Mouse (Mus musculus) kidney, adult 2 months (tissue): ENCODE measurements at regions not wholly inside any gene's neighbourhood (a gene's known extent, or its start where the extent isn't known, plus 50 kb on each side); places are given as distances from the start of the nearest gene placed in this dataset.
"Not testable (repeated sequence)": the region's sequence is repeated elsewhere in the genome, so short reads cannot be mapped to it uniquely, and the experiment has no call there.

ENCODE experiments used
- DNase-seq: peaks from one replicate; pipeline ENCODE4 v3.0.0; 2021
- H3K27ac ChIP-seq: fragments of 200-500 bp; 2 replicates; pipeline ENCODE4 v1.5.1; 2012; ENCODE audit warnings: low read depth, low read length, control low read depth, inconsistent platforms; ENCODE audit not compliant: insufficient read depth
- H3K27me3 ChIP-seq: fragments of 200-500 bp; replicated peaks from 2 replicates; pipeline ENCODE4 v1.6.1; 2012; ENCODE audit warnings: mild to moderate bottlenecking, moderate library complexity, low read length, inconsistent platforms; ENCODE audit not compliant: control insufficient read depth, insufficient read depth
- H3K36me3 ChIP-seq: fragments of 200-500 bp; 2 replicates; pipeline ENCODE4 v1.6.1; 2012; ENCODE audit warnings: mild to moderate bottlenecking, moderate library complexity, low read length, inconsistent platforms; ENCODE audit not compliant: control insufficient read depth, insufficient read depth
- H3K4me1 ChIP-seq: fragments of 200-500 bp; 2 replicates; pipeline ENCODE4 v1.6.1; 2011; ENCODE audit warnings: low read length; ENCODE audit not compliant: control insufficient read depth, insufficient read depth
- H3K4me3 ChIP-seq: fragments of 200-500 bp; 2 replicates; pipeline ENCODE4 v1.5.1; 2011; ENCODE audit warnings: mild to moderate bottlenecking, low read depth, low read length, control low read depth; ENCODE audit not compliant: insufficient read depth
- CTCF ChIP-seq: fragments of 200-500 bp; conservative IDR thresholded peaks from 2 replicates; pipeline ENCODE4 v1.5.1; 2011; ENCODE audit warnings: low read depth, mild to moderate bottlenecking, control low read depth, low read length, moderate library complexity, mixed read lengths; ENCODE audit not compliant: insufficient read depth, insufficient read length
- POLR2A ChIP-seq: fragments of 200-500 bp; IDR thresholded peaks from one replicate; pipeline ENCODE4 v1.6.1; 2011; ENCODE audit warnings: low read depth, low read length, control low read depth
- WGBS: fragments of 180-500 bp; shearing (Covaris S2); methylation state at CpG from one replicate; pipeline ENCODE4 v1.1.7; 2018; 5-methylcytosine and 5-hydroxymethylcytosine counted together

DNA sequence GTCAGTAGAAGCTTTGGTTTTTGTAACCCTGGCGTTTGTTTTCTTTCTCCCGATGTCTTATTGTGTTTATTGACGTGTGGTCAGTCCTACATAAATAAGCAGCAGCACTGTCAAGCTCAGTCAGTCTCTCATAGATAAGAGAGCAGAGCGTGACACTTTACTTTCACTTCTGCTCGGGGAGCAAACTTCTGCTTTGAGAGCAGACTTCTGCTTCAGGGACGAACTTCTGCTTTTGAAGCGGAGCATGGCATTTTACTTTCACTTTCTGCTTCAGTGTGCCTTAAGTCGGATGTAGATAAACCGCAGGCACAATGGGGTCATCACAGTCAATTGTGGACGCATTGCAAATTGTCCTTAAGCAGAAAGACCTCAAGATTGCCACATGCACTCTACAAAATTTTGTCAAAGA, 466.0 kb downstream of the Gm11232 start:
- WGBS = 82% methylated on average over 10 of the region's 10 CpGs
- peak overlapping the region; percentile 38; the same call in 1 of the 2 replicates for H3K27ac ChIP-seq
- TF ChIP-seq POLR2A (no peak), CTCF (no peak)
- no peaks in the 10 kb centered on the region for H3K27me3 ChIP-seq
- no peaks in the 10 kb centered on the region for H3K4me1 ChIP-seq
- H3K4me3 ChIP-seq = peak overlapping the region; percentile 22; the same call in 1 of the 2 replicates
- DNase-seq = peak; percentile 31
- no peaks in the 10 kb centered on the region for H3K36me3 ChIP-seq

GRCm38 (mm10) chr4:71291111-71291740, 466.5 kb downstream of the Gm11232 start:
- H3K27ac ChIP-seq = peak overlapping the region; percentile 38; the same call in 1 of the 2 replicates
- WGBS = 89% methylated on average over 22 of the region's 22 CpGs
- not testable (repeated sequence) for H3K36me3 ChIP-seq, H3K27me3 ChIP-seq, H3K4me3 ChIP-seq, H3K4me1 ChIP-seq
- DNase-seq = peak; percentile 36

- TF ChIP-seq POLR2A = no peak
- TF ChIP-seq CTCF = no peak
Measured at GRCm38 (mm10) chr4:71283147-71283546, 474.6 kb downstream of the Gm11232 start.

GRCm38 (mm10) chr4:71279710-71280109, 478.1 kb downstream of the Gm11232 start:
- TF ChIP-seq CTCF (no peak), POLR2A (no peak)
- no peak for DNase-seq
- no peaks in the 10 kb centered on the region for H3K36me3 ChIP-seq
- no peaks in the 10 kb centered on the region for H3K27me3 ChIP-seq
- no peak overlapping the region for H3K27ac ChIP-seq
- no peak overlapping the region for H3K4me3 ChIP-seq
- WGBS = 80% methylated on average over 1 of the region's 1 CpGs
- no peaks in the 10 kb centered on the region for H3K4me1 ChIP-seq

More at GRCm38 (mm10) chr4:71283147-71283546, 474.6 kb downstream of the Gm11232 start:
- DNase-seq = no peak
- Histone ChIP-seq H3K27ac (no peak overlapping the region), H3K36me3 (no peaks in the 10 kb centered on the region), H3K4me1 (no peaks in the 10 kb centered on the region), H3K27me3 (no peaks in the 10 kb centered on the region), H3K4me3 (no peak overlapping the region)
- WGBS = 85% methylated on average over 1 of the region's 1 CpGs

DNA sequence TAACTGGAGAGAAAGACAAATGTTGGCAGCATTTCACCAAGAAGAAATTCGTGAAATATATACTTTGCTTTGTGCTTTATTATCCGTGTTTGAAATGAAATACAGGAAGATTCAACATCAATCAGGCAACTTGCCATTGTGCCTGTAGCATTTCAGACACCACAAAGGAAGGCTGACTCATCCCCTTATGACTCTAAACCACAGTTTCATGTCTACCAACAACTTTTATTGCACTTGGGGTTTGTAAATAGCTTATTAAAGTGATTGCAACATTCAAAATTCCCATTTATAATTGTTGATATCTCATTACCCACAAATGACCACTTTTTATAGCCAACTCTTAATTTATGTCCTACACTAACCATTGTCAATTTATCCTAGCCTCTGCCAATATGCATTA, 497.9 kb downstream of the Gm11232 start:
- 48% methylated on average over 2 of the region's 2 CpGs for WGBS
- Histone ChIP-seq H3K27ac (no peak overlapping the region), H3K4me1 (no peaks in the 10 kb centered on the region), H3K36me3 (no peaks in the 10 kb centered on the region), H3K27me3 (no peaks in the 10 kb centered on the region), H3K4me3 (no peak overlapping the region)
- TF ChIP-seq CTCF (no peak), POLR2A (no peak)
- no peak for DNase-seq

- no peaks in the 10 kb centered on the region for H3K4me1 ChIP-seq
- no peak overlapping the region for H3K27ac ChIP-seq
- H3K4me3 ChIP-seq = no peak overlapping the region
- no peak for DNase-seq
- H3K27me3 ChIP-seq = no peaks in the 10 kb centered on the region
- 50% methylated on average over 4 of the region's 4 CpGs for WGBS
- TF ChIP-seq POLR2A (no peak), CTCF (no peak)
- no peaks in the 10 kb centered on the region for H3K36me3 ChIP-seq
Measured at GRCm38 (mm10) chr4:71230497-71230872, 527.3 kb downstream of the Gm11232 start.

- TF ChIP-seq POLR2A (no peak), CTCF (no peak)
- WGBS = 74% methylated on average over 3 of the region's 3 CpGs
- H3K27ac ChIP-seq = no peak overlapping the region
- H3K4me1 ChIP-seq = no peaks in the 10 kb centered on the region
- no peaks in the 10 kb centered on the region for H3K27me3 ChIP-seq
- no peak overlapping the region for H3K4me3 ChIP-seq
- no peaks in the 10 kb centered on the region for H3K36me3 ChIP-seq
- DNase-seq = no peak
Measured at GRCm38 (mm10) chr4:71229796-71230496, 527.8 kb downstream of the Gm11232 start.

- WGBS = 79% methylated on average over 4 of the region's 4 CpGs
- TF ChIP-seq POLR2A (no peak), CTCF (no peak)
Measured at GRCm38 (mm10) chr4:71226653-71227052, 531.1 kb downstream of the Gm11232 start.

More at GRCm38 (mm10) chr4:71226653-71227052, 531.1 kb downstream of the Gm11232 start:
- Histone ChIP-seq H3K27me3 (no peaks in the 10 kb centered on the region), H3K4me3 (no peak overlapping the region), H3K27ac (no peak overlapping the region), H3K36me3 (no peaks in the 10 kb centered on the region), H3K4me1 (no peaks in the 10 kb centered on the region)
- no peak for DNase-seq
